Mouse (Mus musculus): ENCODE data around the gene 6430571L13Rik.

6430571L13Rik gene

GRCm38 (mm10) chr9:107307099-107307872 is 33.1 kb upstream of the 6430571L13Rik start:
- no peak for DNase-seq

- DNase-seq = no peak
Measured at GRCm38 (mm10) chr9:107307886-107308285, 32.5 kb upstream of the 6430571L13Rik start.

GRCm38 (mm10) chr9:107308346-107309000 is 31.9 kb upstream of the 6430571L13Rik start:
- no peak for DNase-seq

GRCm38 (mm10) chr9:107309171-107309570 is 31.2 kb upstream of the 6430571L13Rik start:
- DNase-seq = no peak

DNA sequence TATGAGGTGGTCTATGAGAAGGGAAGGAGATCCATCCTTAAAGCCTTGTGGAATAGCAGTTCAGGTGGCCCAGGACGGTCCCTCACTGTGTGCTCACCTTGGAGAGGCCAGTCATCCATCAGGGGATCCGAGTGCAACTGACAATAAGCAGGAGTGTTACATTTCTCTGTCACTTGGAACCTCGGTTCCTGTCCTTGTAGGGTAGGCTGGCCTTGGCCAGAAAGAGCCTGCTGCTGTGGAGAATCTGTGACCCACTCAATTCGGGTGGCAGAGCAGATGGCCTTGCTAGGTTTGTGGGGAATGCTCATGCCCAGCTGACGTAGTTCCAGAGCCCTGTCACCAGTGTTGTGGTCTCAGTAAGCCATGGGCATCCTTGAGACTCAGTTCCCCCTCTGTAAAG is 30.8 kb upstream of the 6430571L13Rik start:
- DNase-seq = no peak

GRCm38 (mm10) chr9:107312811-107313584 is 27.4 kb upstream of the 6430571L13Rik start:
- no peak for DNase-seq

DNA sequence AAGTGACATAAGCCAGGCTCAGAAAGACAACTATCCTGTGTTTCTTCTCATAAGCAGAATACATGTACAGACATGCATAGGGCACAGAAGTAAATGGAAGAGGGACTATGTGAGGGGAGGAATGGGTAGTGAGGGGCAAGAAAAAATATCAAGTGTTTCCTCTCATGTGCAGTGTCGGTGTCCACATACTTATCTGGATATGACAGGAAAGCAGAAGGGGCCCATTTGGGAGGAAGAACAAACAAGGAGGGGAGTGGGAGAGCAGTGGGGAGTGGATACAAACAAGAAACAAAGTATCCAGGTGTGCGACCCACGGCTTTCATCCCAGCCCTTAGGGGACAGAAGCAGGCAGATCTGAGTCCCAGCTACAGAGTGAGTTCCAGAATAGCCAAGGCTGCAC is 26.5 kb upstream of the 6430571L13Rik start:
- DNase-seq = no peak

GRCm38 (mm10) chr9:107315791-107316190 is 24.6 kb upstream of the 6430571L13Rik start:
- DNase-seq = no peak

GRCm38 (mm10) chr9:107322461-107323050 is 17.8 kb upstream of the 6430571L13Rik start:
- DNase-seq = no peak

GRCm38 (mm10) chr9:107323558-107323957 is 16.8 kb upstream of the 6430571L13Rik start:
- DNase-seq = peak; percentile 60 to 66

GRCm38 (mm10) chr9:107324799-107325561 is 15.4 kb upstream of the 6430571L13Rik start:
- DNase-seq = no peak

DNA sequence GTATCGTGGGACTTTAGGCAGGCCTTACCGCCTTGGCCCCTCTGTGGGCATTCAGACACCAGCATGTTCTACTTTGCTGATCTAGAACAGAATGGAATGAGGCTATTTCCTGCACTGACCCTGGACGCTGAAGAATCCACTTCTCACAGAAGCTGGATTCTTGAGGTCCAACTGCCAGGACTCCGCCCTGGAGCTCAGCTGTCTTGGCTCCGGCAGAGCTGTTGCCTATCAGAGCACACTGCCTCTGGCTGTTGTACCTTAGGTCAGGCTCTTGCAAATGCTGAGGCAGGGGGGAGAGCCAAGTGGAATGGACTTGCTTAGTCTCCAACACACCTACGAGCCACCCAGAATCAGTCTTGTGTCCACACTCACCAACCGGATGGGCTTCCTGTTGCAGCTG is 14.5 kb upstream of the 6430571L13Rik start:
- no peak for DNase-seq

GRCm38 (mm10) chr9:107327879-107328620 is 12.4 kb upstream of the 6430571L13Rik start:
- DNase-seq = no peak

GRCm38 (mm10) chr9:107330791-107331190 is 9.6 kb upstream of the 6430571L13Rik start:
- DNase-seq = no peak

GRCm38 (mm10) chr9:107333686-107334085 is 6.7 kb upstream of the 6430571L13Rik start:
- DNase-seq = no peak

DNA sequence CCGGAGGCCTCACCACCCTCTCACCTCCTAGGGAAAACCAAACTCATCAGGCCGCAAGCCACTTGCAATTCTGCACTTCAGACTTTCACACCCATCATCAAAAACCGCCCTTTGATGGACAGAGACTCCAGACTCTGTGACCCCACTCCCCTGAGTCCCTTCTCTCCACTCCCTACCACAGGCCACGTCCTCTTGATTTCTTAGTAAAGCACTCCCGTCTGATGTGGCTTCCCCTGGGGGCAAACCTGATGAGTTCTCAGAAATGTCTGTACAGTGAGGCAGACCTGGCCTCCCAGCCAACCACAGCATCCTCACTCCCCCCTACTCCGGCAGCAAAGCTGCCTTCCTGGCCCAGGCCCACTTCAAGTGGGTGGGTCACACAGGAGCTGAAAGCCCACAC is 6.0 kb upstream of the 6430571L13Rik start:
- no peak for DNase-seq

DNA sequence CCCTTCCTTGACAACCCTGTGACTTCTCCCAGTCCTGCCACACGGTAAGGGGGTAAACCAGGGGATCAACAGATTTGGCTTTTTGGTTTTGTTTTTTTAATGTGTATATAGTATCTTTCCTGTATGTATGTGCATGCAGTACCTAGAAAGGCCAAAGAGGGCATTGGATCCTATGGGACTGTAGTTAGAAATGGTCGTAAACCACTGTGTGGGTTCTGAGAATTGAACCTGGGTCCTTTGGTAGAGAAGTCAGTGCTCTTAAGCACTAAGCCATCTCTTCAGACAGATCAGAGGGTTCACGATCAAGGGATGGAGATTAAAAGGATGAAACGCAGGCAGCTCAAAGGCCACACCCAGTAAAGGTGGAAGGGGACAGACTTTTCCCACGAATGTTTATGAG is 5.4 kb upstream of the 6430571L13Rik start:
- DNase-seq = no peak

- DNase-seq = peak; percentile 82
Measured at GRCm38 (mm10) chr9:107335909-107336308, 4.5 kb upstream of the 6430571L13Rik start.

GRCm38 (mm10) chr9:107336386-107336785 is 4.0 kb upstream of the 6430571L13Rik start:
- no peak for DNase-seq

- DNase-seq = peak; percentile 79 to 83
Measured at GRCm38 (mm10) chr9:107338172-107338883, 2.1 kb upstream of the 6430571L13Rik start, which contains the start of gene Hemk1. Hemk1 (minus strand) TSS chr9:107338350.
